Mouse (Mus musculus) right cerebral cortex, postnatal 36 days (tissue): Measurements from ENCODE around the gene Ppp1r21.

ENCODE experiments used
- DNase-seq, 2 experiments: peaks; one replicate each; pipeline ENCODE4 v3.0.0; 2022; ENCODE audit warnings: low spot score in 2 of 2, mixed read lengths in 1 of 2

The Ppp1r21 gene

GRCm38 (mm10) chr17:88574811-88575210 lies 44.9 kb downstream of the Ppp1r21 start:
- DNase-seq = no peak

DNA sequence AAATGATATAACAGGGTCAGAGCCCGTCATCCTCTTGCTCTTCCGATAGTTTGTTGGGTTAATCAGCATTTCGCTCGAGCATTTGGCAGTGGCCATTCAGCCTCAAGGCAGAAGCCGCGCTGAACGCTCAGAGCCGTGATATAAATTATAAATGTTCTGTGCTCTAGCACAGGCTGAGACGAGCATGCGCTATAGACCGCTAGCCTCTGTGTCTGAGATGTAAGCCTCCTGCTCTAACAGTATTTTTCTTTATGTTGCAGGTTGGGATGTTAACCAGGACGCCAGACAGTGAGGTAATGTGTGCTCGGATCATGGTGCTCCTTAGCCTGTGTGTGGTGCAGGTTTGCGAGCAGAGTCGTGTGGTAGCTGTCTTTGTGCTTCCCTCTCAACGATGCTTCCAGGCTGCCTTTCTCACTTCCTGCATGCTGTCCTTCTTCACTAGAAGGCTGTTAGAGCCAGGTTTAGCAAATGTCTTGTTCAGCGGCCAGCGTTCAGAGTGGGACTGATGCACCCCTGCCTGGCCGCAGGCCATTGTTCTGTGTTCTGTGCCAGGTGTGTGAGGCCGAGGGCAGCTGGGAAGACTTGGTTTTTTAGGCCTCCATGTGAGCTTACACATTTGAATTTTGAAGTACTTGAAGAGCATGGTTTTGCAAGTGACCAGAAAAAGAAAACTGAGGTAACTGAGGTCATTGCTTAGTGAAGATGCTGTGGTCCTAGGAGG lies 48.8 kb downstream of the Ppp1r21 start:
- no peak for DNase-seq

GRCm38 (mm10) chr17:88580556-88580955 lies 50.6 kb downstream of the Ppp1r21 start:
- no peak for DNase-seq

DNA sequence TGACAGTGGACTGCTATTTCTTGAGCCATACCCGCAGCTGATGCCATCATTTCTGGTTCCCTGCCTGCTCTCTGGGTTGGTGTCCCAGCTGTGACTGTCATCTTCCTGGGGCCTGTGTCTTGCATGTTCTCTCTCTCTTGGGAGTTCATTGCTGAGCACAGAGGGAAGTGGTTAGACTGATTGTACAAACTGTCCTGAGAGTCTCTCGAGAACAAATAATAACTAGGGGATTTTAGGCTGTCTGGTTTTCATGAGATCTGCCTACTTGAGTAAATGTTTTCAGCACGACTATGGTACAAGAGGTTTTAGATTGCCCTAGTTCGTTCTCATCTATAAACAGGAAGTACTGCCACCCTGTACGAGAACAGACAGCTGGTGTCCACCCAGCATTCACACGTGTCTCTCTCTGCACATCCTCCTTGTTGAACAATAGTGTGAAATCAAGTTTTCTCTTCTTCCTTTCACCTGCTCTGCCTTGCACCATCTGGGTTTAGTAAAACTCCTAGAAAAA lies 51.6 kb downstream of the Ppp1r21 start:
- DNase-seq = no peak

DNA sequence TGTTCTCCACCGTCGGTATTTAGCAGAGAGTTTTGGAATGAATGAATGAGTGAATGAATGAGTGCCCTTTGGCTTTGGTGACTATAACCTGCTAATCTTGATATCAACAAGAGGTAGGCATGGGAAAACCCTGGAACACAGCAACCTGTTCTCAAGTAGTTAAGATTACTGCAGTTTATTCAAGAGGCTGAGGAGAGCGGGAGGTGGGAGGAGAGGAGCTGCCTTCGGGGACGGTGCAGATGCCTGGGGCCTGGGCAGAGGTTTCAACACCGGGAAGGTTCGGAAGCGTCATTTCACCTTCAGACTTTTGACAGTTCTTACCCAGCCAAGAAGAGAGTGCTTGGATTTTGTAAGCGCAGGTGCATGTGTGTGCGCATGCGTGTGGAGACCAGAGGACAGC lies 53.1 kb downstream of the Ppp1r21 start:
- no peak for DNase-seq

- DNase-seq = no peak
These were observed 53.5 kb downstream of the Ppp1r21 start for GRCm38 (mm10) chr17:88583411-88583810.

DNA sequence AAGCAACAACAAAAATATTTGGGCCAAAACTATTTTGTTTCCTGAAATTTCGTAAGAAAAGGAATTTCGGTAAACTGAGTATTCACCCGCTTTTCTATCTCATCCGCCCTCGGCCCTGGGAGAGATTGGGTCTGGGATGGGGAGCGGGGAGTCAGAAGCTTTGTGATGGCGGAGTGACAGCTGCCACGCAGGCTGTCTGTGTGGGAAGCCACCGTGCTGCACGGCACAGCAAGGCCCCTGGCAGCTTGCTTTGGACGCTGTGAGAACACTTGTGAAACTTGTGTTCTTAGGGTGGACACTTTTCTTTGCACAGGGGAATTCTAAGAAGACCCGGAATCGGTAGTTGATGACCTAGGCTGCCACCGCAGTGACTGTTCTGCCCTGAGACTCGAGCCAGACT lies 57.5 kb downstream of the Ppp1r21 start:
- no peak for DNase-seq

GRCm38 (mm10) chr17:88588228-88588627 lies 58.3 kb downstream of the Ppp1r21 start:
- DNase-seq = no peak

DNA sequence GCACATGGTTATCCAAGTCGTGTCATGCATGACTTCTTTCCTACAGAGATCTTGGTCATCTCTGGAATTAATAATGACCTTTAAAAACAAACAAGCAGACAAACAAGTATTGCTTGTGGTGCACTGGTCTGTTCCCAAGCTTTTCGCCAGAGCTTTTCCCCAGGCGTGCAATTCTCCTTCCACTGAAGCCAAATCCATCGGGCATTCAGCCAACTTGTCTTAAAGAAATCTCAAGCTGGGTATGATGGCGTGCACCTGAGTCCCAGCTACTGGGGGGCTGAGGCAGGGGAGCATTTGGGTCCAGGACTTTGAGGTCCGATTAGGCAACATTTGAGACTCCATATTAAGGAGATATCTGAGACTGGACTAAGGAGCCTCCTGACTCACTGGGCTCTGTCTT lies 60.3 kb downstream of the Ppp1r21 start:
- no peak for DNase-seq

GRCm38 (mm10) chr17:88595071-88595470 lies 65.2 kb downstream of the Ppp1r21 start:
- DNase-seq = no peak

DNA sequence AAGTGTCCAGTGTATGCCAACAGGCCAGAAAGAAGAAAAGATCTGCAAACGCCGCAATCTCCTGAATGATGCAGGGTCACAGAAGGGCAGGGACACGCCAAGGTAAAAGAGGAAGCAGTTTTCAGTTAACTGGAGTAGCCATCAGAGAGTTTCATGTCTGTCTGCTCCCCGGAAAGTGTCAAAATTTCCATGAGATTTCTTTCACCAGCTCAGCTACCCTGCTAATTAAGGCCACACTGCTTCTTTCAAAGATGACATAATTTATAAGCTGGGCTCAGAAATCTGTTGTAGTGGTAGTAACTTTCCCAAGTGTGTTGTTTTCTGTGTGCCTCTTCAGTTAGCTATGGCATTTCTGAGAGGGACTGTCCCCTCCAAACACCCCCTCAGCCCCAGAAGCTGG lies 66.2 kb downstream of the Ppp1r21 start:
- no peak for DNase-seq

- DNase-seq = no peak
These were observed 66.8 kb downstream of the Ppp1r21 start for GRCm38 (mm10) chr17:88596544-88597221.

DNA sequence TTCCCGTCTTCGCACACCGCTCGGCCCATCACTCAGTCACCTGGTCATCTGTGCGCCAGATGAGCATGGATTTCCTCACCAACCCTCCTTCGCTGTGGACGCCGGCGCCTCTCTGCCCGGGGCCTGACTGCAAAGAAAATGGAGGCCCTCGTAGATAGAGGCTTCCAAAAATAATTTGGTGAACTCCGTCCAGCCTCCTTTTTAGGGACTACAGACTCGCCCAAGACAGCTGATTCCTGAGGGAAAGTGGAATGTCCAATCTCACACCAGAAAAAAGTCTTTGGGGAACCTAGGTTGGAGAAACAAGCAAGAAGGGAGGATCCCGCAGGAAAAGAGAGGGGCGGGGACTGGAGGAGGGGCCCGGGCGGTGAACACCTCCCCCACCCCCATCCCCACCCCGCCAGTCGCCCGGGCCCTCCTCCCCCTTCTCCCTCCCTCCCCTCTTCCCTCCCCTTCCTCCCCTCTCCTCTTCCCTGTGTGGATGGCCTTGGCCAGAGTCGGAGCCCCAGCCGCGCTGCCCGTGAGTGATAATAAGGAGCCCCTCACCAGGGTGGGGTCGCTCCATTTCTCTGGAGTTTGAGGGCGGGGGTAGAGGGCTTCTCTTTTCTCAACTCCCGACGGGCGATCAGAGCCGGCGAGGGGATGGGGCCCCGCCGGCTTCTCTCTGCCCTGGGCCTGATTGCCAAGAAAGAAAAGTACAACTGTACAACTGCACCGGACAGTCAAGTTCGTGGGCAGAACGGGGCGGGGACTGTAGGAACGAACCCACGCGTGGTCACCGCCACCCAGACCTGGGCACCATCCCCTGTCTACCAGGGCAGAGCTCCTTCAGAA lies 67.5 kb downstream of the Ppp1r21 start, which contains the start of gene Ston1:
TSS of gene Ston1 (plus strand) at position 463 of the 834 bp plus-strand sequence.
- peak; percentile 64 to 67 for DNase-seq

DNA sequence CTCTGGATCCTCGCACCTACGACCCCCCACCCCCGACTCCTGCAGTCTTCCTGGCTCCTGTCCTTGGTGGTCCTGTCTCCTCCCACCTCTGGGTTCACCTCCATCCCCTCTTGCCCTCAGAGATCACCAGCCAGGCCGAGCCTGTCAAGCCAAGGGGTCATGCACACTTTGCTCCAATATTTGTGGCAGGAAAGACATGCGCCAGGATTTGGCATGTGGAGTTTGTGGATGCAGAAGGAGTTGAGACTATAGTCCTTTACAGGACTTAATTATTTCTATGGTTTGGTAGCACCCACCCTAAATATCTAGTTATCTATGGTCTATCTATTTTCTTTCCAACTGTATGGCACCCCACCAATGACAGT lies 68.1 kb downstream of the Ppp1r21 start:
- DNase-seq = no peak

GRCm38 (mm10) chr17:88598570-88599368 lies 68.9 kb downstream of the Ppp1r21 start:
- no peak for DNase-seq

DNA sequence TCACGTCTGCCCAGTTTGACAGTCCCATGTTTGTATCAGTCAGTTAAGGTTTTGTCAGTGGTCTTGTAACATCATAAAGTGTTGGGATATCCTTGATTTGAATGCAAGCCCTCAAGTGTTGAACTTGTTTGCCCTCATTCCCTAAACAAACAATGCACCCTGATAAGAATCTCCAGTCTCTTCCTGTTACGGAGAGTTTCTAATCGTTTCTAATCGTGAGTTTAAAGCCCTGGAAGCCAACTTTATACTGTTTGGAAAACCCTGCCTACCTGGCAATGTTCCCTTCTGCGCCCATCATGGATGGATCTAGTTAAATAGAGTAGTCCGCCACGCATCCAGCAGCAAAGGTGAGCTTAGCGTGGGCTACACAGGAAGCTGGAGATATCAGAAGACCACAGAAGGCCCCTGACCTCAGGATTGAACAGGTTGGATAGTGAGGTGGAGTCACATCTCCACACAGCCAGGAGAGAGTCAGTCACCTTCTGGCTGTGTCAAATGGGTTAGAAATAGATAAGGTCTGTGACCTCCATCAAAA lies 70.6 kb downstream of the Ppp1r21 start:
- DNase-seq = no peak

DNA sequence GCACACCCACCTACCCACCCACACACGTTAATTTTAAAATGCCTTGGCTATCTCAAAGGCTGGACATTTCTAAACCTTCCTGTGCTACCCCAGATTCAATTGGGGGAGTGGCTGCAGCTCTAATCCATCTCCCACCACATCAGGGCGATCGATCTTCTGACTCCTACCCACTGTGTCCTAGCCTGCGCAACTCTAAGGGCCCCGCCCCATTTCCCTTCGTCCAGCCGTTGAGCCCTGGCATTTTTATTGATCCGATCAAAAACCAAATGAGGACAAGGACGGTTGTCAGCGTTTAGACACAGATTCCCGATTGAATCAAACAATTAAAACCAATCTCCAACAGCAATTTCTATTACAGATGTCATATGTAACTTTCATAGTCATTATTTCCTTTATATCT lies 74.0 kb downstream of the Ppp1r21 start:
- DNase-seq = no peak

DNA sequence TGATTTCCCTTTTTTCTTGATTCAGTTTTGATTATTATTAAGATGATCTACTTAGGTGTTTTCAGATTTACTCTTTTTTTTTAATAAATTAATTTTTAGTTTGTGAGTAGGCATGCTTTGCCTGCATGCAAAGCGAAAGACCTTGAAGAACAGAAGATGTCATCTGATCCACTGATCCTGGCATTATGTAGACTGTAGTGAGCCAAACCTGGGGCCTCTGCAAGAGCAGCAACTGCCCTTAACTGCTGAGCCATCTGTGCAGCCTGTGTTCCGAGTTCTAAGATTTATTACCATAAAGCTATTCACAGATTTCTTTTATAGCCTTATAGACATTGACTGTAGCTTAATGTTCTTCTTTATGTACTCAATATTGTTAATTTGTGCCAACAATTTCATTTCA lies 76.1 kb downstream of the Ppp1r21 start:
- no peak for DNase-seq

- DNase-seq = no peak
These were observed 79.4 kb downstream of the Ppp1r21 start for GRCm38 (mm10) chr17:88609361-88609760.

GRCm38 (mm10) chr17:88611057-88611456 lies 81.1 kb downstream of the Ppp1r21 start:
- DNase-seq = no peak

DNA sequence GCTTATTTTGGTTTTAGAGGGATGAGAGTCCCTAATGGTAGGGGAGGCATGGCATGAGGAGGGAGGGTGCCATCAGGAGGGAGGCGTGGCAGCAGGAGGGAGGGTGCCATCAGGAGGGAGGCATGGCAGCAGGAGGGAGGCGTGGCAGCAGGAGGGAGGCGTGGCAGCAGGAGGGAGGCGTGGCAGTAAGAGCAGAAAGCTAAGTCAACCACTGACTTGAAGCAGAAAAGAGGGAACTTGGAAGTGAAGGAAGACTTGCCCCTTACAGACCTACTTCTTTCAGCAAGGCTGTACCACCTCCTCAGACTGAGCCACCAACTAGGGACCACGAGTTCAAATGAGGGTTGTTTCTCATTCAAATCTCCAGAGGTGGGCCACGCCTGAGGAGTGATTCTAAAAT lies 83.3 kb downstream of the Ppp1r21 start:
- no peak for DNase-seq
